In the genomic region with DNA sequence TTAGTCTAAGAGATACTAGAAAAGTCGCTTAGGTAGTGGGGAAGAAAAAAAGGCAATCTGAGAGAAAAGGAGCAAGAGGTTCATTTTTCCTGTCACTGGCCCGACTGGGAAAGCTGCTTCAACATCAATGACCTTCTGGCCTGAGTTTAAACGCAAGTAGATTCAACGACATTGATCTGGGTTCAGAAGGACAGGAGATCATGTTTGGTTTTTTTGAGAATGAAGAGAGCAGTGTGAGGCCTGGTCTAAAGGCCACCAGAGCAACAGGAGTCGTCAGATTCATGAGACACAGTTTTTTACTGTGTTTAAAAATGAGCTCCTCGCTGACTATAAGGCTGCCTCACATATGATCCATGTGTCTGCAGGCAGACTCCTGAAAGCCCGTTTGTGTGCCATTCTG, we compare ENCODE assay signal across 29 mouse cellular contexts. TPM values are rescaled to one million over a fixed set of nuclear protein-coding genes. Genes with fewer than 3 reads are reported as not detected.
"Had no signal": no experiment of that assay in that cellular context is flagged by ENCODE, and none has a peak within 500 bp of the region (broad histone marks: within the 10 kb centered on the region; RNA-seq: fewer than 3 reads in every experiment).

No protein-coding gene starts in this region.

- H3K27me3 ChIP-seq: heart, embryonic 13.5 days; heart, embryonic 15.5 days; hindbrain, embryonic 13.5 days; hindbrain, embryonic 15.5 days; kidney, embryonic 15.5 days; limb, embryonic 13.5 days; limb, embryonic 15.5 days had no signal

- H3K36me3 ChIP-seq: heart, embryonic 13.5 days; heart, embryonic 15.5 days; hindbrain, embryonic 13.5 days; hindbrain, embryonic 15.5 days; kidney, embryonic 15.5 days; limb, embryonic 13.5 days; limb, embryonic 15.5 days had no signal

- ATAC-seq: hindbrain, postnatal 0 days; intestine, embryonic 16.5 days had no signal

- H3K4me1 ChIP-seq: heart, embryonic 13.5 days; heart, embryonic 15.5 days; hindbrain, embryonic 13.5 days; hindbrain, embryonic 15.5 days; kidney, embryonic 15.5 days; limb, embryonic 13.5 days; limb, embryonic 15.5 days had no signal

- H3K27ac ChIP-seq: heart, adult 2 months; heart, embryonic 13.5 days; heart, embryonic 15.5 days; hindbrain, embryonic 13.5 days; hindbrain, embryonic 15.5 days; hindbrain, postnatal 0 days; kidney, embryonic 15.5 days; kidney, postnatal 0 days; limb, embryonic 13.5 days; limb, embryonic 15.5 days had no signal

- H3K4me3 ChIP-seq: heart, adult 2 months; heart, embryonic 13.5 days; heart, embryonic 15.5 days; hindbrain, embryonic 13.5 days; hindbrain, embryonic 15.5 days; kidney, embryonic 15.5 days; limb, embryonic 13.5 days; limb, embryonic 15.5 days had no signal

- DNase-seq: gastrocnemius, postnatal 14 days; gastrocnemius, postnatal 36 days; heart, adult 11 months; heart, adult 2 months; heart, postnatal 14 days; heart, postnatal 36 days; kidney, adult 11 months; kidney, adult 2 months; kidney, adult 9 months; kidney, postnatal 14 days; kidney, postnatal 36 days; layer of hippocampus, adult 9-11 months; layer of hippocampus, postnatal 36 days; left cerebral cortex, postnatal 4 days had no signal

- H3K9ac ChIP-seq: heart, embryonic 13.5 days; heart, embryonic 15.5 days; hindbrain, embryonic 13.5 days; hindbrain, embryonic 15.5 days; kidney, embryonic 15.5 days; limb, embryonic 13.5 days; limb, embryonic 15.5 days had no signal

- H3K9me3 ChIP-seq: heart, embryonic 13.5 days; heart, embryonic 15.5 days; hindbrain, embryonic 13.5 days; hindbrain, embryonic 15.5 days; kidney, embryonic 15.5 days; limb, embryonic 13.5 days; limb, embryonic 15.5 days had no signal

- H3K4me2 ChIP-seq: heart, embryonic 11.5 days; heart, embryonic 13.5 days; heart, embryonic 15.5 days; hindbrain, embryonic 13.5 days; hindbrain, embryonic 15.5 days; kidney, embryonic 15.5 days; limb, embryonic 13.5 days; limb, embryonic 15.5 days had no signal

RNA-seq across cellular contexts. Expression of a gene that starts 9.7 kb away (rescaled TPM):
- polyA plus RNA-seq: heart, postnatal 0 days; hindbrain, embryonic 11.5 days; hindbrain, embryonic 13.5 days; large intestine, adult 2 months; limb, embryonic 11.5 days; limb, embryonic 13.5 days had no signal
